Mouse (Mus musculus) c-Kit-positive CD71-negative TER-119-negative erythroid progenitor cells, embryonic 14.5 days (primary cell): Measurements from ENCODE around the gene Gpr35.
"Not testable (repeated sequence)": the region's sequence is repeated elsewhere in the genome, so short reads cannot be mapped to it uniquely, and the experiment has no call there.

Experiments used
- DNase-seq: peaks from one replicate; pipeline ENCODE4 v3.0.0-alpha.2; 2013; ENCODE audit warnings: low read depth

The Gpr35 gene

GRCm38 (mm10) chr1:92933611-92934010, 17.1 kb upstream of the Gpr35 start:
- no peak for DNase-seq

- DNase-seq, result peak; percentile 87
Observed at GRCm38 (mm10) chr1:92934182-92934827, 16.4 kb upstream of the Gpr35 start, which contains the start of gene Capn10. Gene Capn10, plus strand, starts transcription at chr1:92934376.

GRCm38 (mm10) chr1:92935054-92935962, 15.4 kb upstream of the Gpr35 start:
- DNase-seq, result no peak

GRCm38 (mm10) chr1:92935977-92936376, 14.7 kb upstream of the Gpr35 start:
- DNase-seq, result no peak

- no peak for DNase-seq
Observed at GRCm38 (mm10) chr1:92936467-92936866, 14.2 kb upstream of the Gpr35 start.

GRCm38 (mm10) chr1:92937797-92938196, 12.9 kb upstream of the Gpr35 start:
- DNase-seq, result no peak

- no peak for DNase-seq
Observed at GRCm38 (mm10) chr1:92939746-92940145, 10.9 kb upstream of the Gpr35 start.

GRCm38 (mm10) chr1:92943219-92943989, 7.3 kb upstream of the Gpr35 start:
- no peak for DNase-seq

- no peak for DNase-seq
Observed at GRCm38 (mm10) chr1:92947966-92948365, 2.7 kb upstream of the Gpr35 start.

- DNase-seq, result peak; percentile 19
Observed at GRCm38 (mm10) chr1:92949426-92949825, 1.2 kb upstream of the Gpr35 start.

- no peak for DNase-seq
Observed at GRCm38 (mm10) chr1:92953641-92954040, 3.0 kb downstream of the Gpr35 start.

GRCm38 (mm10) chr1:92956571-92957335, 6.1 kb downstream of the Gpr35 start:
- DNase-seq, result not testable (repeated sequence)

- no peak for DNase-seq
Observed at GRCm38 (mm10) chr1:92958999-92959398, 8.3 kb downstream of the Gpr35 start.

- not testable (repeated sequence) for DNase-seq
Observed at GRCm38 (mm10) chr1:92970791-92971190, 20.1 kb downstream of the Gpr35 start.

- no peak for DNase-seq
Observed at GRCm38 (mm10) chr1:92971879-92972795, 21.5 kb downstream of the Gpr35 start.

- DNase-seq, result peak; percentile 66
Observed at GRCm38 (mm10) chr1:92972854-92973253, 22.2 kb downstream of the Gpr35 start.

- DNase-seq, result no peak
Observed at GRCm38 (mm10) chr1:92976141-92976566, 25.5 kb downstream of the Gpr35 start.

GRCm38 (mm10) chr1:92978645-92979044, 28.0 kb downstream of the Gpr35 start:
- no peak for DNase-seq

GRCm38 (mm10) chr1:92979073-92979602, 28.5 kb downstream of the Gpr35 start:
- DNase-seq, result no peak
